Mouse (Mus musculus) forebrain, embryonic 14.5 days (tissue): ENCODE data around the gene Evi5l. TPM values are rescaled to one million over a fixed set of nuclear protein-coding genes. Genes with fewer than 3 reads are reported as not detected.
A peak's percentile ranks its signal among the peaks of the same experiment; 100 is the strongest.
"Not testable (repeated sequence)": the region's sequence is repeated elsewhere in the genome, so short reads cannot be mapped to it uniquely, and the experiment has no call there.

Experiments used
- ATAC-seq: fragments of 200-750 bp; cut with Nextera tagmentation; 2 replicates; pipeline ENCODE4 v1.8.0; 2017; ENCODE audit warnings: mild to moderate bottlenecking, moderate library complexity
- DNase-seq: peaks from one replicate; pipeline ENCODE4 v3.0.0-alpha.2; 2015; ENCODE audit warnings: low spot score
- H3K27ac ChIP-seq: fragments of 300-500 bp; sonication (generic); 2 replicates; pipeline ENCODE4 v1.5.1; 2014; ENCODE audit warnings: low read depth, mild to moderate bottlenecking, control low read depth, low read length, moderate library complexity
- H3K27me3 ChIP-seq: fragments of 300-500 bp; sonication (generic); replicated peaks from 2 replicates; pipeline ENCODE4 v1.6.1; 2014; ENCODE audit warnings: low read length, control low read depth, mixed read lengths; ENCODE audit not compliant: control insufficient read depth, insufficient read depth
- H3K36me3 ChIP-seq: fragments of 300-500 bp; sonication (generic); 2 replicates; pipeline ENCODE4 v1.6.1; 2014; ENCODE audit warnings: low read length, control low read depth; ENCODE audit not compliant: control insufficient read depth, insufficient read depth
- H3K4me1 ChIP-seq: fragments of 300-500 bp; sonication (generic); 2 replicates; pipeline ENCODE4 v1.6.1; 2014; ENCODE audit warnings: antibody characterized with exemption, low read length, control low read depth; ENCODE audit not compliant: control insufficient read depth, insufficient read depth
- H3K4me2 ChIP-seq: fragments of 300-500 bp; sonication (generic); 2 replicates; pipeline ENCODE4 v1.6.1; 2014; ENCODE audit warnings: mild to moderate bottlenecking, control low read depth, low read length
- H3K4me3 ChIP-seq: fragments of 300-500 bp; sonication (generic); 2 replicates; pipeline ENCODE4 v1.5.1; 2014; ENCODE audit warnings: low read depth, low read length, control low read depth
- H3K9ac ChIP-seq: fragments of 300-500 bp; sonication (generic); 2 replicates; pipeline ENCODE4 v1.6.1; 2014; ENCODE audit warnings: mild to moderate bottlenecking, low read length, control low read depth, moderate library complexity
- H3K9me3 ChIP-seq: fragments of 300-500 bp; sonication (generic); replicated peaks from 2 replicates; pipeline ENCODE4 v1.6.1; 2016; ENCODE audit warnings: low read length, control low read depth, mixed read lengths; ENCODE audit not compliant: control insufficient read depth
- WGBS: fragments of 180-500 bp; shearing (Covaris S2); extraction: QIAGEN DNeasy Blood & Tissue Kit; methylation state at CpG from one replicate; pipeline ENCODE4 v1.1.7; 2014; 5-methylcytosine and 5-hydroxymethylcytosine counted together
- polyA plus RNA-seq: library from polyadenylated mRNA; unstranded; fragments of >200 nt; fragmentation: Nextera tagmentation; extraction: Ambion mirVana; gene quantifications from 2 replicates; pipeline ENCODE4 v1.2.1, GENCODE M21; 2014

The Evi5l gene
- polyA plus RNA-seq, 1 experiment from 2014 or later = 45.9 TPM

DNA sequence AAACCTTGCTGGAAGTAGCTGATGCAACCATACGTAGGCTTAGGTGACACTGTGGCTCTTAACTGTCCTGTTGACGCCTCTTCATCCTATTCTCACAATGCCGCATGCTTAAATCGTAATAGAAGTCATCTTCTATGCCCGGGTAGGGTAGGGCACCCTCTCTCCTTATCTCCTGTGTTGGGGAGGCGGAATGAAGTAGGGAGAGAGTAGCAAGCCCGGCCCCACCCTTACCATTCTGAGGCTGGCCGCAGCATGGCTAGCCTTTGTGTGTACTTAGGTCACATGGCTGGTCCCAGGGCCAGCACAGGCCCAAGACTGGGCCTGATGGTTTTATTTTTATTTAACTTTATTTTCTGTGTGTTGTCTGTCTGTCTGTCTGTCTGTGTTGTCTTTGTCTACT lies 80.9 kb downstream of the Evi5l start:
- Histone ChIP-seq H3K36me3 (peaks cover 70% of the 10 kb centered on the region), H3K4me3 (no peak overlapping the region), H3K4me2 (no peak overlapping the region), H3K27me3 (no peaks in the 10 kb centered on the region), H3K4me1 (no peaks in the 10 kb centered on the region), H3K27ac (no peak overlapping the region), H3K9ac (no peak overlapping the region), H3K9me3 (no peaks in the 10 kb centered on the region)
- ATAC-seq = no peak
- 92% methylated on average over 8 of the region's 8 CpGs for WGBS
- no peak for DNase-seq

DNA sequence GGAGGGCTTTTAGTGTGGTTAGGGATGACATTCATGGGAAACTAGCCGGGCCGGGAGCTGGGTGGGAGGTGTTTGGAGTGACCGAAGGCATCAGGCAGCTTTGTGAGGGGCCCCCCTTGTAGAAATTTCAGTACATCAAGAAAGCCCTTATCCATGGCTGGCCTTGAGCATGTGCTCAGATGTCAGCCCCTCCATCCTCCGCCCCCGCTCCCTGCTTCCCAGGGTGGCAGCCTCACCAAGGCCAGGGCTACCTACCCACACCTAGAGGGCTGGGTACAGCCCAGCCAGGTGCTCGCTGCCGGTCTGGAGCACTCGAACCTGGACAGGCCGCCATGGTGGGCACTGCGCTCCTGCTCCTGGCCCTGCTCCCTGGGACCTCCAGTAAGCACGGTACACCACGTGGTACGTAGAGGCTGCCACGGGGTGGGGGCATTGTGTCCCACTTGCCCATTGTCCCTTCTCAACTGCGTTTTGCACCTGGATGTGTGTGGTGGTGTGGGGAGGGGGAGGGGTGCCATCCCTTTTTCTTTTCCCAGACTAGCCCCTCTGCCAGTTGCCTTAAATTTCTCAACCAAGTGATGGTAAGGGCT lies 81.7 kb downstream of the Evi5l start, which contains the start of gene Tgfbr3l:
Tgfbr3l (plus strand) TSS at position 264 of the 590 bp plus-strand sequence.
- 77% methylated on average over 15 of the region's 15 CpGs for WGBS
- H3K4me2 ChIP-seq = no peak within 1 kb of the TSS
- no peaks in the 10 kb centered on the region for H3K27me3 ChIP-seq
- H3K4me3 ChIP-seq = no peak within 1 kb of the TSS
- peaks cover 62% of the 10 kb centered on the region for H3K36me3 ChIP-seq
- H3K9me3 ChIP-seq = no peaks in the 10 kb centered on the region
- H3K4me1 ChIP-seq = no peaks in the 10 kb centered on the region
- H3K27ac ChIP-seq = no peak within 1 kb of the TSS; the same call in 1 of the 2 replicates
- no peak for DNase-seq
- no peak for ATAC-seq
- no peak within 1 kb of the TSS for H3K9ac ChIP-seq

DNA sequence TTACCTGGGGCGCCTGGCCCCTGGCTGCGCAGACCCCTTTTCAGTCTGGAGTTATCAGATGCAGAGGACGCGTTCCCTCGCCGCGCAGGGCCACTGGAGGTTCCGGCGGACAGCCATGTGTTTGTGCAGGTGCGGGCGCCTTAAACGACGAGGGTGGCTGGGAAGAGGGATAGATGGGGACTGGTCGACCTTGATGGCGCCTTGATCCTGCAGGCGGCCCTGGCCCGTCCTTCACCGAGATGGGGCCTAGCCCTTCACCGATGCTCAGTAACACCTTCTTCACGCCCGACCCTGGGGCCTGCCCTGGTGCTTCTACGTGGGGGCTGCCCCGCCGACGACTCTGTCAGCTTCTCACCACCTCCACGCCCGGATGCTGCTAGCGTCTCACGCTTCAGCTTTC lies 82.8 kb downstream of the Evi5l start:
- no peaks in the 10 kb centered on the region for H3K9me3 ChIP-seq
- H3K36me3 ChIP-seq = peaks cover 51% of the 10 kb centered on the region
- H3K4me3 ChIP-seq = no peak overlapping the region
- peaks cover 5% of the 10 kb centered on the region for H3K4me1 ChIP-seq
- H3K4me2 ChIP-seq = no peak overlapping the region
- DNase-seq (no peak), ATAC-seq (no peak)
- no peaks in the 10 kb centered on the region for H3K27me3 ChIP-seq
- H3K27ac ChIP-seq = no peak overlapping the region; the same call in 1 of the 2 replicates
- H3K9ac ChIP-seq = no peak overlapping the region
- WGBS = 17% methylated on average over 29 of the region's 29 CpGs

- H3K36me3 ChIP-seq = peaks cover 50% of the 10 kb centered on the region
Measured at GRCm38 (mm10) chr8:4250306-4250970, 84.1 kb downstream of the Evi5l start.

GRCm38 (mm10) chr8:4252116-4252760 lies 85.9 kb downstream of the Evi5l start:
- Histone ChIP-seq H3K9ac (peak overlapping the region; percentile 81; the same call in 1 of the 2 replicates), H3K4me1 (peaks cover 15% of the 10 kb centered on the region), H3K4me2 (peak overlapping the region; percentile 68), H3K4me3 (peak overlapping the region; percentile 90), H3K27ac (peak overlapping the region; percentile 65; the same call in 1 of the 2 replicates), H3K27me3 (no peaks in the 10 kb centered on the region), H3K36me3 (peaks cover 50% of the 10 kb centered on the region), H3K9me3 (no peaks in the 10 kb centered on the region)
- DNase-seq (no peak), ATAC-seq (no peak)
- WGBS = 41% methylated on average over 8 of the region's 8 CpGs

More at GRCm38 (mm10) chr8:4250306-4250970, 84.1 kb downstream of the Evi5l start:
- DNase-seq (peak; percentile 85), ATAC-seq (peak; percentile 7; the same call in 1 of the 2 replicates)
- H3K9me3 ChIP-seq = no peaks in the 10 kb centered on the region
- WGBS = 33% methylated on average over 26 of the region's 26 CpGs
- H3K4me1 ChIP-seq = peaks cover 7% of the 10 kb centered on the region
- no peak overlapping the region for H3K4me3 ChIP-seq
- no peak overlapping the region for H3K9ac ChIP-seq
- H3K4me2 ChIP-seq = no peak overlapping the region
- H3K27ac ChIP-seq = no peak overlapping the region
- no peaks in the 10 kb centered on the region for H3K27me3 ChIP-seq

GRCm38 (mm10) chr8:4252934-4253841 lies 86.8 kb downstream of the Evi5l start, which contains the start of gene Snapc2:
Gene Snapc2 (plus strand): TSS chr8:4253080.
- DNase-seq (peak; percentile 98), ATAC-seq (peak; percentile 92)
- no peaks in the 10 kb centered on the region for H3K9me3 ChIP-seq
- peaks cover 46% of the 10 kb centered on the region for H3K36me3 ChIP-seq
- H3K9ac ChIP-seq = peak within 1 kb of the TSS; percentile 81
- peaks cover 22% of the 10 kb centered on the region for H3K4me1 ChIP-seq
- H3K4me2 ChIP-seq = peak within 1 kb of the TSS; percentile 68
- under 1% methylated on average over 65 of the region's 69 CpGs for WGBS
- H3K4me3 ChIP-seq = peak within 1 kb of the TSS; percentile 90
- no peaks in the 10 kb centered on the region for H3K27me3 ChIP-seq
- peak within 1 kb of the TSS; percentile 92 for H3K27ac ChIP-seq

- peaks cover 42% of the 10 kb centered on the region for H3K36me3 ChIP-seq
- peak overlapping the region; percentile 92; the same call in 1 of the 2 replicates for H3K27ac ChIP-seq
- DNase-seq (peak; percentile 89), ATAC-seq (no peak)
- peak overlapping the region; percentile 68 for H3K4me2 ChIP-seq
- H3K9me3 ChIP-seq = no peaks in the 10 kb centered on the region
- H3K9ac ChIP-seq = peak overlapping the region; percentile 32; the same call in 1 of the 2 replicates
- WGBS = 39% methylated on average over 6 of the region's 6 CpGs
- peak overlapping the region; percentile 90; the same call in 1 of the 2 replicates for H3K4me3 ChIP-seq
- H3K27me3 ChIP-seq = no peaks in the 10 kb centered on the region
- H3K4me1 ChIP-seq = peaks cover 22% of the 10 kb centered on the region
Measured at GRCm38 (mm10) chr8:4254001-4254400, 87.6 kb downstream of the Evi5l start.

GRCm38 (mm10) chr8:4255471-4255870 lies 89.1 kb downstream of the Evi5l start:
- not testable (repeated sequence) for H3K4me3 ChIP-seq, H3K27ac ChIP-seq, ATAC-seq, DNase-seq, H3K27me3 ChIP-seq, H3K9me3 ChIP-seq, H3K4me2 ChIP-seq, H3K9ac ChIP-seq
- H3K4me1 ChIP-seq = peaks cover 25% of the 10 kb centered on the region
- peaks cover 43% of the 10 kb centered on the region for H3K36me3 ChIP-seq
- 89% methylated on average over 7 of the region's 7 CpGs for WGBS
